Mouse (Mus musculus) lung, postnatal 4 days (tissue): Measurements from ENCODE around the gene Mms19.
"Not testable (repeated sequence)": the region's sequence is repeated elsewhere in the genome, so short reads cannot be mapped to it uniquely, and the experiment has no call there.

ENCODE experiments used
- DNase-seq, 2 experiments: peaks; one replicate each; pipeline ENCODE4 v3.0.0; 2021

Mms19 gene

DNA sequence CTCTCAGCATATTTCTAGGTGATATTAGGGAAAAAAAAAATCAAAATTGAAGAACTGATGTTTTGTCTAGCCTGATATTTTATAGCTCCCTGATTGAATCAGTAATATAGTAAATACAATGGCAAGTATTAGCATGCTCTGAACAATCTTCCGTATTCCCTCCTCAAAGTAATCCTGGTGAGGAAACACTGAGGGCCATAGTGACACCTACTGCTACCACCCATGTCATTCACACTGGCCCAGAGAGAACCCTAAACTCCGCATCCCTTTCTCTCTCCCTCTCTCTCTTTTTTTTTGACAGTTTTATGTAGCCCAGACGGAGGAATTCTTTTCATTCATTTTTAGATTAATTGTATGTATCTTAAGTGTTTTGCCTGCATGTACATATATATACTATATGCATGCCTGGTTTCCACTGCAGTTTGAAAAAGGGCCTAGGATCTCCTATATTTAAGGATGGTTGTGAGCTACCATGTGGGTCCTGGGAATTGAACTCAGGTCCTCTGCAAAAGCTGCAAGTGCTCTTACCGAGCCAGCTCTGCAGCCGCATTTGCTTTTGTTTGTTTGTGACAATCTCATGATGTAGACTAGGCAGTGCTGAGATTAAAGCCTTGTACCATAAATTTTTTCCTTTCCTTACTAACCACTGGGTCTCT is 60.4 kb downstream of the Mms19 start:
- DNase-seq = no peak

DNA sequence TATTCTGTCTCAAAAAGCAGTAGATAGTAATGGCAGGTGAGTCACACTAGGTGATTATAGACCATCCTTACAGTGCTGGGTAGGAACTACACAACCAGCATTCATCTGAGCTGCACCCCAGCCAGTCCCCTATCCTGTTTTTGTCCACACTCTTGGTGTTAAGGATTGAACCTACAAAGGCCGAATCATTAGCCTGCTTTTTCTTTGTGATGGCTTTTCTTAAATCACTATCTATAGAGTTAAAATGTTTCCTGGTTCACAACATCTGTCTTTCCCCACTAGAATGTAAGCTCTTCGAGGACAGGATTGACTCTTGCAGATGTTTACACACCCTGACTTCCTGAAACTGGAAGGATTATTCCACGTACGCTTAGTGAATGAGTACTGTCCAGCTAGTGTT is 61.5 kb downstream of the Mms19 start:
- no peak for DNase-seq

DNA sequence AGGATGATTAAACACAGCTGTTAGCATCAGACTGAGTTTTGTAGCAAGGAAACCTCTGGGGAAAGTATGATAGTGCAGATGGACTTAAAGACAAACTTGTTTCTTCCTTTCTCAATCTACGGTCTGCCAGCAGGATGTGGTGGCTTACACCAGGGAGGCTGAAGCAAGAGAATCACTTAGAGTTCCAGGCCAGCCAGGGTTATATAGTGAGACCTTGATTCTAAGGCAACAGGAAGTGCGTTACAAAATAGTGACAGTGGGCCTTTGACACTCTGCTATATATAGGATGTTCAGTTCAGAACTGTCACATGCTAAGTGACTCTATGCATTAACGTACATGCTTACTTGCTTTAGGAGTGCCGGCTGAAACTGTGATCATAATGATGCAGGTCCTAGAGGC is 64.1 kb downstream of the Mms19 start:
- DNase-seq = no peak

DNA sequence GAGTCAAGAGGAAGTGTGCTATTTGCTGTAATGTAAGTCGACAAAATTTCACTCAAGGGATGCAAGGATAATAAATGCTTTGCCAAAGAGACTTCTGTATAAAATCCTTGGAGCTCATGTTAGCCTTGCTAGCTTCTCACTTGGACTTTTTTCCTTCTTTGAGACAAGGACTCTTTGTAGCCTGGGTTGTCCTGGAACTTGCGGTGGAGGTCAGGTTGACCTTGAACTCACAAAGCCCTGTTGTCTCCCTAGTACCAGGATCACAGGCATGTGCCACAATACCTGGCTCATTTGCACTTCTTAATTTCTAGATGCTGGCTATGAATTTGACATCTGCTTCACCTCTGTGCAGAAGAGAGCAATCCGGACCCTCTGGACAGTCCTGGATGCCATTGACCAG is 65.7 kb downstream of the Mms19 start:
- no peak for DNase-seq

DNA sequence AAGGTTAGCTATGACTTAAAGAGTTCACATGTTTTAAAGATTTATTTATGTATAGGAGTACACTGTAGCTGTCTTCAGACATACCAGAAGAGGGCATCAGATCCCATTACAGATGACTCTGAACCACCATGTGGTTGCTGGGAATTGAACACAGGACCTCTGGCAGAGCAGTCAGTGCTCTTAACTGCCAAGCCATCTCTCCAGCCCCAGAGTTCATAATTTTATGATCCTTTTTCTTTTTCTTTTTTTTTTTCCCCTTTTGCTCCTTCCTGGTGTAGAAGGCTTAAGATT is 66.4 kb downstream of the Mms19 start:
- DNase-seq = not testable (repeated sequence)

DNA sequence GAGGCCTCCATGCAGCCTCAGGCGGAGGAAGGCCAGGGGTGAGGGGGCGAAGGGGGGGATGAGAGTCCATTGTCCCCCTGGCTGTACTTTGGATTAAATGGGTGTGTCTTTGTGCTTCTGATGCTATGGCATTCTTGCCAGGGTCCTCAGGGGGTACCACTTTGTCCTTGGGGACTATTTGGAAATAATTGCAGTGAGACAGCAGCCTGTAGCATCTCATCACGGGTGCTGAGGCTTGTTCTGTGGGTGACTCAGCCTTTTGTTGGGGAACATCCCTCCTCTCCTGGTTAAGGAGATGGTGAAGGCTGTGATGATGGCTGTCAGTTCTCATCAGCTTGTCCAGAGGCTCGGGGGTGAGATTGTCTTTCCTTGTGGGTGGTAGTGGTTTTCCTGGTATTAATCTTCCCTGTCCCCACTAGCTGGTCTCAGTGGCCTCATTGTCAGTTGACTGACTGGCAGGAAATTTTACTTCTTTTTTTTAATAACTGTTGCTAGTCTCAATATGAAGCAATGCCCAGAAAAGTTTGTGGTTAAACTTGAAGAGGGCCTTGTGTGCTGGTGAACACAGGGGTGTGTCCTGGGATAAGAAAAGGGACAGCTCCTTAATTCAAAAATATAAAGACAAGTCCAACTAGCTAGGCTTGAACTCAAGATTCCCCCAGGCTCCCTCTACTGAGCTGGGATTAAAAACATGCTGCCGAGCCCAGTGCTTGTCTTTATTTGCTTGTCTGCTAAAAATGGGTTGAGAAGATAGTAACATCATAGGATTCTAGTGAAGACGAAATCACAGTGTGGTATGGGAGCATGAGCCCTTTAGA is 67.0 kb downstream of the Mms19 start:
- DNase-seq = no peak

DNA sequence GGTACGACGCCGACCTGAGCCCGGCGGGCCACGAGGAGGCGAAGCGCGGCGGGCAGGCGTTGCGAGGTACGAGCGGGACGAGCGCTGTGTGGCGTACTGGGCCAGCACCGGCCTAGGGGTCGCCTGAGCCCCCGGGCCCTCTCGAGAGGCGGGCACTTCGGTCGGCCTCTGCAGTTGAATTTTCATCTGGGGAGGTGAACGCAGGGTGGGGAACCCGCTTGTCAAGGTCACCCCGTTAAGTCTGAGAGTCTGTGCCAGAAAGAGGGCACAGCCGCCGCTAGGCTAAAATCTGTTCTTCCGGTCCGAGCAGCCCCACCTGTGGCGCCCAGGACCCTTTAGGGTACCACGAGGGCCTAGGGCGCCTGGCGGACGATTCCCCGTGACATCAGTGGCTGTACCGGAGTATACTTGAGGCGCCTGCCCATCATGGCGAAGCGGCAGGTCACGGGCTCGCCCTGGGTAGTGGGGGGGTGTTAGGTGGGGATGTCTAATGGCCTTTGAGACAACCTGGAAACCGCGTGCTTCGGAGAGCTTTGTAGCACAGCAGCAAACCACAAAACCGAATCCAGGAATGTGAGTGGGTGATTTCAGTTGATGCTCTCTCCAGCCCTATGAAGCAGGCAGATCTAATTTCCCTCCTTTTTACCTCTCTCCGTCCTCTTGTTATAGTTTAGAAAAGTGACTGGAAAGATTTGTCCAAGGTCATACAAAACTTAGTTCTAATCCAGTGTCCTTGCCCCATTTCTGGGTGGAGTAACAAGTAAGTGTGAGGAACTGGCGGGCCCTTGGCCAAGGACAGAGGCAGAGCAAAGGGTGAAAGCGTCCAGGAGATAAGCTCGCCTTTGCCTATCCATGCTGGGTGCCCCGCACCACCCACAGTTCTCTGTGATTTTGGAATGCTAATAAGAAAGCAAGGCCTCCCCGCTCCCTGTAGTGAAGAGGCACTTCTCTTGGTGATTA is 68.6 kb downstream of the Mms19 start:
- DNase-seq = peak; percentile 34 to 44

DNA sequence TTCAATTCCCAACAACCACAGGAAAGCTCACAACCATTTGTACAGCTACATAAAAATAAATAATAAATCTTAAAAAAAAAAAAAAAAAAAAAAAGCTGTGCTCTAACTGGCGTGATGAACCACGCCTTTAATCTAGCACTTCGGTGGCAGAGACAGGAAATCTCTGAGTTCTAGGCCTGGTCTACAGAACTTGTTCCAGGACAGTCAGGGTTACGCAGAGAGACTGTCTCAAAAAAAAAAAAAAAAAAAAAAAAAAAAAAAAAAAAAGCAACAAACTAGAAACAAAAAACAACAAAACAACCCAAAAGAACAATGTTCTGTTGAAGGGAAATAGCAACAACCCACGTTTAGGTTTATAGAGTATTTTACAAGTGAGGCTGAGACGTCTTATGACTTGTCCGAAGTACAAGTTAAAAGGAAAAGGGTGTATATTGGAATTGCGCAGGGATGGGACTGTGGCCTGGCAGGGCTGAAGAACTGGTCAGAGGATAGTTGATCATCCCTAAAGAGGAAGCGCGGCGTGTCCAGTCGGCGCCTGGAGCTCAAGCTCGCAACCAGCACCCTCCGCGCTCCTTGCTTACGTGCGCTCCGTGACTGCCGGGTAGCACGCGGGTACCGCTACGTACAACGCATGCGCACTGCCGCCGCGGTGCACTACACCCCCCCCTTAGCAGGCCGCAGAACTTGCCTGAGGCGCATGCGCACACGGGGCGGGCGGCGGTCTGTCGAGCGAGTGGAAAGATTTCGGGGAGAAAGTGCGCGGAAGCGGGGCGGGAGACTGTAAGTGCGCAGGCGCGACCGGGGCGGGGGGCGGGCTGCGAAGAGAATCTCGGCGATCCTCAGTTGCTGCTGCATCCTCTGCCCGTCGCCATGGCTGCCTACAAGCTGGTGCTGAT is 69.5 kb downstream of the Mms19 start, which contains the start of gene Pgam1:
Pgam1 (plus strand) TSS at position 746 of the 896 bp plus-strand sequence.
- DNase-seq = peak; percentile 97 to 98

DNA sequence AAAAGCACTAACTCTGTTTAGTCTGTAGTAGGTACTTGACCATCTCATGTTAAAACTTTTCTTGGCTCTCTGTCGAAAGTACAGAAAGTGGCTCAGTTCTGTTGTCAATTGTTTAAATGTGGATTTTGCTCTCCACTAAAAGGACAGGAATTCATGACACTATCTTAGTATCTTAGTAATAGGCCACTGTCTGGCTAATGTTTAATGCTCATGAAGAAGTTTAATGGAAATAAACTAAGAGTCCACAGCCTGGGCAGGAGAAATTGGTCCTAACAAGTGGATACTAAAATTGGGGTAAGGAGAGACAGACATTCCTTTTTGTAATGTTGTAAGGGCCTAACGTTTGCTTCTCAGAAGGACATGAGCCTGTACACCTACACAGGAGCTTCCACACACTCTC is 70.6 kb downstream of the Mms19 start:
- DNase-seq = no peak

DNA sequence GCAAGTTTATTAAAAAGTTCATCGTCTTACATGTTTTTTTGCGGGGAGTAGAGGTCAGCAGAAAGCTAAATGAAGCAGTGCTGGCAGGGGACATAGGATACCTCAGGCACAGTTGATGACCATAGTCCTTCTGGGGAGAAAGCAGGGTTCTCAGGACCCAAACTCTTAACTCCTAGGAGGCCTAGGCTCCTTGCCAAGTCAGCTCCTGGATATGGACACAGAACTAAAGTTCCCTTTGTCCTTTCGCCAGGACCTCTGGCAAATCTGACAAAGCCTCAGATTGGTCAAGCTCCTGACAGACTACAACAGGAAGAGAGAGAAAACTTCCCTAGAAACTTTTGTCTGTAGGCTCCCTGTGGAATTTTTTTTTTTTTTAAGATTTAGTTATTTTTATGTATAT is 72.2 kb downstream of the Mms19 start:
- DNase-seq = no peak

DNA sequence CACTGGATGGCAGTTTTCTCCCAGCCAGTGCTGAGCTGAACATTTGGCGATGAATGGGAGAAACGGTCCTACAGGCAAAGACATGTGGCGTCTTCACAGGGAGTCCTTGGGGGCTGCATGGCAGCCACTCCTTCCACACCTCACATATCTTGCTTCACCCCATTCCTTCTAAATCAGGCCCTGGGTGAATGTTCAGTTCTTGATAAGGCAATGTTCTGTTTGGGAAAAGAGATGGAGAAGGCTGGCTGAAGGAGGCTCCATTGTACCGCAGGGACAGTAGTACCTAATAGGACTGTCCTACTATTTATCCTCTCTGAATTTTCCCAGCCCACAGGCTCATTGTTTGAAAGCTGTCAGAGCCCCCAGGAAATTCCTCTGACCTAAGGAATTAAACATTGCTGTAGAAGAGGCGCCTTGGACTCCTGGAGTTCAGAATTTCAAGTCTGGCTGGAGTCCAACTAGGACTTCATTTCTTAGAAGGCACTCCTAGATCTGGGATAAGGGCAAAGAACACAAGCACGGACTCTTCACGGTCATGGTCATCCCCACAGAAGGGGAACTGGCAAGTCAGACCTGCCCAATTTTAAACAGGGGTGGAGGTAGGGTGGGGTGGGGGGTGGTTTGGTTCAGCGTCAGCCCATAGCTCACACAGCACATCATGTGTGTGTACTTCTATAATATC is 73.7 kb downstream of the Mms19 start:
- DNase-seq = no peak

DNA sequence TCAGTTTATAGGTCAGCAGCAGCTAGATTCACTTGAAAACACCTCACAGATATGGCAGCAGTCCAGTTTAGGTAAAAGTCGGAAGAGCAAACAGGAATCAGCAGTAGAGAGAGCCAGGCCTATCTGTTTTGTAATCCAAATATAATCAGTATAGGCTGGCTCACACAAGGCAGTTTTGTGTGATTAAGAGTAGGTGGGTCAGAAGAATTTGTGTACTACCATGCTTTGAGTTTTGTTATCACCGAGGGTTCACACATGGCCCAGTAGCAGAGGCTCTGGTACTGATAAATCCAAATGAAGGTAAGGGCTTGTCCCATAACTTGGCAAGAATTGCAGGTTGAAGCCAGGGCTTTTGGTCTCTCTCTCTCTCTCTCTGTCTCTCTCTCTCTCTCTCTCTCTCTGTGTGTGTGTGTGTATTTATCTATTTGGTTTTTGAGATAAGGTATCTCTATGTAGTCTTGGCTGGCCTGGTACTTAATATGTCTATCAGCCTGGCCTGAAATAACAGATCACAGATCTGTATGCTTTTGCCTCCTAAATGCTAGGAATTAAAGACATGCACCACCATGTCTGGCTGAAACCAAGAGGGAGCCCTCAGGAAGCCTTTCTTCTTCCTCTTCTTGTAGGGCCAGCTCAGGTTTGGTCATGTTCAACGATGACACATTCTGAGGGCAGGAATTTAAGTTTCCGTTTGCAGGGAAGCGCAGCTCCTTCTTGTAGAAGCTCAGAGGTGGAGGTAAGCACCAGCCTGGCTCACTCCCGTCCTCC is 74.5 kb downstream of the Mms19 start:
- DNase-seq = no peak

DNA sequence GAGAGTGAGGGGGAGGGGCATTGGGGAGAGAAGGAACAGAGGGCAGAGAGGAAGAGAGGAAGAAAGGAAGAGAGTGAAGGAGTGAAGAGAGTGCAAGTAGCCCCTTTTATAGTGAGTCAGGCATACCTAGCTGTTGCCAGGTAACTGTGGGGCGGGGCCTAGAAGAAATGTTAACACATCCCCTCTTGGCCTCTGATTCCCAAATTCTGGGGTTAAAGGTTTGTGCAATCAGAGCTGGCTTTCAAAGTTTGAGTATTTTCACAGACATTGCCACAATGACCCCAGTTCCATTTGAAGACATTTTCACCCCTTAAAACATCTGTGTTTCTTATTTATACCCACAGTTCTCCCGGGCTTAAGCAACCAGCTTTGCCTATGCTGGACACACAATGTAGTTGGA is 75.7 kb downstream of the Mms19 start:
- no peak for DNase-seq

DNA sequence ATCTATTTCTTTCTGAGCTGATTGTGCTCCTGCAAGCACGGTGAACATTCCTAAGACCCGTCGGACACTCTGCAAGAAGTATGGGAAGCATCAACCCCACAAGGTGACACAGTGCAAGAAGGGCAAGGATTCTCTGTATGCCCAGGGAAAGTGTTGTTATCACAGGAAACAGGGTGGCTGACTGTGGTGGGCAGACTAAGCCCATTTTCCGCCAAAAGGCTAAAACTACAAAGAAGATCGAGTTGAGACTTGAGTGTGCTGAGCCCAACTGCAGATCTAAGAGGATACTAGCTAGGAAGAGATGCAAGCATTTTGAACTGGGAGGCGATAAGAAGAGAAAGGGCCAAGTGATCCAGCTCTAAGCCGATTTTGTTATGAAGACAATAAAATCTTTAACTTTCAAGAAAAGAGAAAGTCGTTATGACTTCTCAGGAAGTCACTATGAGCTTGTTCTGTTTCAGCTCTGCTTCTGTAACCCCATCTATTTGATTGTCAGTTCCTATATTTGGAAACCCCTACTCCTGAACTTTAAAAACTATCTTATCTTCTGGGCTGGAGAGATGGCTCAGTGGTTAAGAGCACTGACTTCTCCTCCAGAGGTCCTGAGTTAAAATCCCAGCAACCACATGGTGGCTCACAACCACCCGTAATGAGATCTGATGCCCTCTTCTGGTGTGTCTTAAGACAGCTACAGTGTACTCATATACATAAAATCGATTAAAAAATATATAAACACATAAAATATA is 77.9 kb downstream of the Mms19 start:
- DNase-seq = no peak

DNA sequence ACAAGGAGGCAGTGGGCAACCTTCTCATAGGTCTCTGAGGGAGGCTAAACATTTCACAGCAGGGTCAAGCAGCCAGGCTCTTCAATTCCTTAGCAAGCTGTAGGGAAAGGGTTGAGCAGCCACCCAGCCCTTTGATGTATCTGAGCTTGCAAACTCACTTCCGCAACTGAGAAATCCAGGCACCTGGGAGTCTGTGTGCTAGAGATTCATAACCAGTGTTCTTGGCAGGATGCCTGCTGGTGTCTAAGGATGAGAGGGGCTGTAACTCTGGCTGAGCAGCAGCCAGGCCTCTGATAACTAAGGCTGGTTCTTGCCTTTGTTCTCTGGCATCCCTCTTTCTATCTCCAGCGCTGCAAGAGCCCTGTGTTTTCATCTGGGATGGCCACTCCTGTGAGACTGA is 79.3 kb downstream of the Mms19 start:
- DNase-seq = no peak

DNA sequence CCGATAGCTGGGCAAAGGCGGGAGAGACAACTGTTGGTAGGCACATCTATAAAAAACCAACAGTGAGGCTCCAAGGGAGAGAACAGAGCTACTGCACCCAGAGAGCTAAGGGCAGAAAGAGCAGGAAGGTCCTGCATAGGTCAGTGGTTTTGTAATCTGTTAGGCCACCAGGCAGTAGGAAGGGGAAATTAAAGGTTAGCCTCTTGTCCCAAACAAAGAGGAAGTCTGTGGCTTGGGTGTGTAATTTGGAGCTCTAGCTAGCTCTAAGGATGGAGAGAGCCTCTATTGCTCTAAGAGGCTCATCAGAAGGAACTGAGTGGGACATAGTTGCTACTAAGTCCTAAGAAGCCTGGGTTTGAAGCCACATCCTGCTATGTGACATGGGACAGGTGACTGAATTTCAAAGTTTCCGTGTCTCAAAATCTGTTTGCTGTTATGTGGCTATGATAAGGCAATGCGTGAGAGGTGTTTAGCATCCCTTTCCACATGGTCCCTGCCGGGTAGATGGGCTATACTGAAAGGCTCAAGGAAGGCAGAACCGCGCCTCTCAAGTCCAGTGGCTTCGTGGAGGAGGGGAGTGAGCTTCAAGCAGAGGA is 80.4 kb downstream of the Mms19 start:
- peak in 1 of 2 experiments; percentile 17 for DNase-seq

DNA sequence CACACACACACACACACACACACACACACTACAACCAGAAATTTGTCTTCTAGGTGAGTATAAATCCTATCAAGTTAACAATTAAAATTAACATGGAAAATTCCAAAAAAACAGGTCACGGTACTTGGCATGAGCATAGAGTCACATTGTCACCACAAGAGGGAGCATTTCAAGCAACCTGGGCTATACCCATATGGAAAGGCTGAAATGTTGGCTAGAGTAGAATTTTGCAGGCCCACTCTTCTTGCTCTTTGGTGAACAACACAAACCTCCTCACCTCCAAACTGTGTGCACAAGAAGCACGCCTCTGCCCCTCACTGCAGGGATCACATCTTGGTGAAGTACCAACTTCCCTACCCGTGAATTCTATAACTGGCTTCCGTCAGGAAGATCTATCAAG is 82.1 kb downstream of the Mms19 start:
- peak in 1 of 2 experiments; percentile 47 for DNase-seq

DNA sequence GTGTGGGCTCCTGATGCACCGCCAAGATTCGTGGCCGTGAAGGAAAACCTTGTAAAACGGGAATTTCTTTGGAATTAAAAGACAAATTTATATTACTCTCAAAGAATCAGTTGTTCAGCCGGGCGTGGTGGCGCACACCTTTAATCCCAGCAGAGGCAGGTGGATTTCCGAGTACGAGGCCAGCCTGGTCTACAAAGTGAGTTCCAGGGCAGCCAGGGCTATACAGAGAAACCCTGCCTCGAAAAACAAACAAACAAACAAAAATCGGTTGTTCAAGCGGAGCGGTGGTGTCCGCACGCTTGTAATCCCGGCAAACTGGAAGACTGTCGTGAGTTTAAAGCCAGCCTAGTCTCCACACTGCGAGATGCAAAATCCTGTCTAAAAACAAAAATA is 84.6 kb downstream of the Mms19 start:
- DNase-seq = no peak

DNA sequence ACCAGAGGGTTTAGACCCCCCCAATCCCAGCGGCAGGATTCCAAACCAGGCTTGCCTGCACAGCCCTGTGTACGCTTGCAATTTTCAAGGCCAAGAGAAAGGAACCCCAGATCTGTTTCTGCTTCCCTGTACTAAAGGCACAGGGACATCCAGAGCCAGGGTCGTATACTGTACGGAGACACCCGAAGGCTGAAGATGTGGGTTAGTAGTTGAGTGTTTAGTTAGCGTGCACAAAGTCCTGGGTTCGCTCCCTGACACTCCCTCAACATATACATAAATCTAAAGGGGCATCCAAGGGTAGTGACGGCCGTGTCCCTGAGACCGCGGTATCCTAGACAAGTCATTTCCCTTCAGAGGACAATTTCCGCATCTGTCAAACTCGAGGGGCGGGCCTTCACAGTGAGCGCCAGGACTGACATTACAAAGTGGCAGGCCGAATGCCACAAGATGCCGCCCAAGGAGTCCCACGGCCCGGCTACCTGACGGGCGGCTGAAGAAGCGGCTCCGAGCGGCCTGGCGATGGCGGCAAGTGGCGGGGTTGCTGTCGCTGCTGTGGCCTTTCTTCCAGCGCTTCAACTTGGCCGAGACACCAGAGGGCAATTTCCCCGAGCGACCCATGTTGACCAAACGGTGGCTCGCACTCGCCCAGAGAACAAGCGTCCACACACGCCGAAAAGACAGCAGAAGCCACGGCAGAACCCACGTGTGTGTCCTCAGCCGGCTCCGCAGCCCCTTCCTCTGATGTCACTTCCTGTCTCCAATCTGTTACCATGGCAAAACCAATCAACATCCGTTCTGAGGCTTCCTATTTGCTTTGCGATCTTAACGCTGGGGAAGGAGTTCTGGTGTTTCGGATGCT is 85.3 kb downstream of the Mms19 start, which contains the start of gene Rrp12:
Rrp12 (minus strand) TSS at position 714 of the 859 bp plus-strand sequence.
- peak; percentile 79 to 86 for DNase-seq
